Mouse (Mus musculus) left cerebral cortex, postnatal 4 days (tissue): ENCODE measurements around the gene Kiz. TPM values are rescaled to one million over a fixed set of nuclear protein-coding genes. Genes with fewer than 3 reads are reported as not detected.
A peak's percentile ranks its signal among the peaks of the same experiment; 100 is the strongest.

ENCODE experiments used
- DNase-seq: peaks from one replicate; pipeline ENCODE4 v3.0.0-alpha.2; 2022
- intact Hi-C: fragments of 180-260 bp; cut with DNase I; formaldehyde crosslinking; loops from one replicate; pipeline ENCODE4 v1.15.1; 2025
- total RNA-seq, 2 experiments: library from RNA; stranded (reverse); gene quantifications; 2 replicates each; pipeline ENCODE4 v1.2.3; 2021

Gene Kiz
- total RNA-seq, 2 experiments from 2014 or later: 10.3 to 12.3 TPM

DNA sequence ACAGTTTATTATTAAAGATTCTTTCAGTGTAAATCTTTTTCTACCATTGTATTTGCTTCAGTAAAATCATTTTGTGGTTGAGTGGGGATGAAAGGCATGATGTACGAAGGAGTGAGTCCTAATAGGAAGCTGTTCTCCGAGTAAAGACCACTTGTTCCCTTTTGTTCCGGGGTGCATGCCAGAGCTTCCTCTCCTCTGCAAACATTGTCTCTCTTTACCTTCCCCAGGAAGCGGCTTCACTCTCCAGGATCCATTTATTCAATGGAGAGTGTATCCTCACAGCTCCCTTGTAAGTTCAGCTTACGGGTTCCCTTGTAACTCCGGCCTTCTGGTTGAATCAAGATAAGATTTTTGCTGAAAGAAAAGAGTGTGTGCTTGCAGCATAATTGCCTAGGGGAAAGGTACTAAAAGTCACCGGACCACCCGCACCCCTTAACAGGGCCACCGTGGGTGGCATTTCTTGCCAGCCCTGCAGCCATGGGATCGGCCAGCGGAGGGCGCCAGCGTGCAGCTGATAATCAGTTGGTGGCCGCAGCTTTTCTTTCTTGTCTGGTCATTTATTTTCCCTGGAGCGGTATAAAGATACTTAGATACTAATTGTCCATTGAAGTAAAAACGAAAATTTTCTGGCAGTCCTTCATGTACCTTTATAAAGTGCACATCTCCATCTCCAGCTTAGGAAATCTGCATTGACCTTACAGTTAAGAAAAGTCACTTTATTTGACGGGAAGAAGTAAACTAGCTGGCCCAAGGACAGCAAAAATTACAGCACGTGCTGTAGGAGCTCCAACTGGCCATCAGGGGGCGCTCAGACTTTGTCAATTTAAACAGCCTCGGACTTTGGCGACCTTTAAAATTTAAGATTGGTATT is 103.5 kb downstream of the Kiz start:
- DNase-seq: peak; percentile 89
- intact Hi-C loops: loop anchor here (2.0 to 10.0 kb wide), 2 partner anchors 220 to 324 kb away; no protein-coding TSS in a partner anchor

DNA sequence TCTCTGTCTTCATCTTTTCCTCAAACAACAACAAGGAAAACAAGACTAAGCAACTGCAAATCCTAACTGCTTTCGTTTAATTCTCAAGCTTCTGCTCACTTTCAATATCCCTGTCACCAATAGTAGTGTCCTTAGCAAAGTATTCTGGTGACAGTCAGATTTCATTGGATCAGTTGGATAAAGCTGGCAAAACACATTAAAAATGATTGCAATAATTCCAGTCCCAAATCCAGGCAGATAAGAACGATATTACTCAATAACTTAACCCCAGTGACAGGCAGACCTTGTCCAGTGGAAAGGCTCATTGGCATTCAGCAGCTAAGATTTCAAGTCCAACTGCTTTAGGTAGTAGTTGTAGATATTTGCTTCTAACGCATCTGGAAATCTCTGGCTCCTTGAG is 119.4 kb downstream of the Kiz start:
- no peak for DNase-seq
- intact Hi-C loops: no loop called here

GRCm38 (mm10) chr2:146975453-146976028 is 119.9 kb downstream of the Kiz start:
- peak; percentile 14 for DNase-seq

DNA sequence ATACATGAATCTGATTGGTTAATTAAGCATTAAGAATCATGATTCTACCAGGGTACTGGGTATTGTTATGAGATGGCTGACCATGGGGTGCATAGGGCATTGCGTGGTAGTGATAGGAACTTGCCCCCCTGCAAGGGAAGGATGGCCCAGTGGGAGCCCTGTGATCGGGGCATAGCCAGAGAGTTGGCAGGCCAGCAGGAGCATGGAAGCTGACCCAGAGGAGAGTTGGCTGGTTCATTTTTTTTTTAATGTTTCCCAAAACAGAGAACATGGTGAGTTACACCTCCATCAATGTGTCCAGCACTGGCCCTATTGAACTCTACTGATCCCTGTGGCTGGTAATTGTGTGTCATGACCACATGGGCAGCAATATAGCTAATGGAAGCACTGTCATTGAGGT is 127.1 kb downstream of the Kiz start:
- intact Hi-C loops: no loop called here
- DNase-seq: no peak

More at GRCm38 (mm10) chr2:146975453-146976028, 119.9 kb downstream of the Kiz start:
- intact Hi-C loops: no loop called here

DNA sequence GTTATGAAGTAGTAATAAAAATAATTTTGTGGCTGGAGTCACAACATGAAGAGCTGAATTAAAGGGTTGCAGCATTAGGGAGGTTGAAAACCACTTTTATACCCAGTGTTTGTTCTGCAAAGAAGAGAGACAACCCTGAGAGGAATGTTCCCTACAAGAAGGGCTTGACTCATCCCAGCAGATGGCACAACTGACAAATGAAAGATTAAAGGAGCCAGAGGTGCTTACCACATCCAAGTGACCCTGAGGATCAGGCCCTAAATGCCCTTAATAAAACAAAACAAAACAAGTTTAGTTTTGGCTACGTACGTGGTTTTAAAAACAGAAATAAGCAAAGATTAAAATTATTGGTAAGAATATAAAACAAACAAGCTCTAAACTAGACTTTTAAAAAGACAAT is 129.2 kb downstream of the Kiz start:
- DNase-seq: no peak
- intact Hi-C loops: no loop called here

GRCm38 (mm10) chr2:146985807-146986206 is 130.1 kb downstream of the Kiz start:
- DNase-seq: no peak
- intact Hi-C loops: no loop called here

- intact Hi-C loops: no loop called here
Observed at GRCm38 (mm10) chr2:146986429-146986828, 130.8 kb downstream of the Kiz start.

GRCm38 (mm10) chr2:147007265-147007664 is 151.6 kb downstream of the Kiz start:
- no peak for DNase-seq
- intact Hi-C loops: no loop called here

More at GRCm38 (mm10) chr2:146986429-146986828, 130.8 kb downstream of the Kiz start:
- DNase-seq: no peak

DNA sequence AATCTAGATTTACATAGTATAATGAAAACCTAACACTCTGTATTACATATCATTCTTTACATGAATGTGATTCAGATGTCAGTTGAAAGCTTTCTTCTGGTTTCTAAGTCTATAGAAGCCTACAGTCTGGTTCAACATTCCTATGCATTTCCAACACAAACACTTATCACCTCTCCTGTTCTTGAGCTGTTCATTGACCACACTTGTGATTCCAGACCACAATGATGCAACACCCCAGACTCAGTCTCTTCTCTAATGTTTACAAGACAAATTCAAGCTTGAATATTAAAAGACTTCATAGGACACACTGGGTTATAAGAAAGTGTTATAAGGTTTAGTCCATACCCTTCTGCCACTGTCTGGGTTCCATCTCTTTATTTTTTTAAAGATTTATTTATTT is 153.4 kb downstream of the Kiz start:
- intact Hi-C loops: no loop called here
- DNase-seq: no peak

DNA sequence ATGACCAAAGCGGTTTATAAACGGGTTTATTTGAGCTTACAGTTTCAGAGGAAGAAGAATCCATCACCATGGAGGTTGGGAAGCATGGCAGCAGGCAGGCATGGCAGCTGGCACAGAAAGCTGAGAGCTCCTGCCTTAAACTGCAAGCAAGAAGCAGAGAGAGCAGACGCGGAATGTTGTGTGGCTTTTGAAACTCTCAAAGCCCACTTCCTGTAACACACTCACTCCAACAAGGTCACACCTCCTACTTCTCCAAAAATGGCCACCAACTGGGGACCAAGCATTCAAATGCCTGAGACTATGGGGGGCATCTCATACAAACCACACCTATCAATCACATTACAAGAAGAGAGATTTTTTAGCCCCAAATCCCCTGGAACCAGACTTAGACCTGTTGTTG is 154.5 kb downstream of the Kiz start:
- no peak for DNase-seq
- intact Hi-C loops: no loop called here

- no peak for DNase-seq
- intact Hi-C loops: no loop called here
Observed at GRCm38 (mm10) chr2:147010952-147011351, 155.3 kb downstream of the Kiz start.

DNA sequence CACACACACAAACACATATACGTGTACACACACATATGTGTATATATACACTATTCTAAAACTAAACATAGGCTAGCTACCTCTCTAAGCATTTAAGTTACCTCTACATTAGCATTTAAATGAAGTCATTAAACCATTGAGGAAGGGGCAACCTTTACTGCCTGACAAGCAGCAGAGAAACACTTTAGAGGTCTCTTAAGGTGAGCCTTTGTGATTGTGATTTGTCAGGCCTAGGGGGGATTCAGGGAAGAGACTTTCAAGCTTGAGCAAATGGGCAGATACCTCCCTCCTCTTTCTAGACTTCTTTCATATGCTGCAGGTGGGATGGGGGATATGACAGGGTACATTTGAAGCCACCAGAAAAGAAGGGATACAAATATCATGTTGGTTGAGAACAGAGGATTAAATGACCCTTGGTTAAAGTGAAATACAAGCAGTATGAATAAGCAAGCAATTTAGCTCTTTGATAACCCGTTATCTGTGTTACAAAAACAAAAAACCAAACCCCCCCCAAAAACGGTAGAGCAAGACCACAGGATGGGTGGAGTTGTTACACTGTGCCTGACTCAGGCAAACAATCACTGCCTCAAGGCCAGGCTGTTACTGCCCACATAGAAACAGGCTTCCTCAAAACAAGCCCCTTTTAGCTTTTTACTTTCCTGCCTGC is 155.9 kb downstream of the Kiz start:
- intact Hi-C loops: no loop called here
- DNase-seq: no peak

DNA sequence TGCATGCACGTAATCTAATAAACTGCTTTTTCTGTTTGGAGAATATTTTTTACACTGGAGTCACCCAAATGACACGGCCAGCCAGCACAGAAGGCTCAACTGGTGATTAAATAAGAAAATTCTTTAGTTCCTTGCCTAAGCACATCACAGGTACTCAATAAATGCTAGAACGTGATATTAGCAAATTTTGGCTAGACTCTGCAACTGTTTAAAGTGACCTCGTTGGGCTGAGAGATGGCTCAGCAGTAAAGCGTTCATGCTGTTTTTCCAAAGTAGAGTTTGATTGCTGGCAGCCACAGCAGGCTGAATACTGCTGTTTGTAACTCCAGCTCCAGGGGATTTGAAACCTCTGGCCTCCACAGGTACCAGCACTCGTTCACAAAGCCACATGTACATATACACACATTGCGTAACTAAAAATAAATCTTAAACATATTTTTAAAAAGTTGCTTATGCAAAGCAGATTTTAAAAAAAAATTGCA is 156.5 kb downstream of the Kiz start:
- DNase-seq: no peak
- intact Hi-C loops: no loop called here

GRCm38 (mm10) chr2:147012623-147013184 is 157.0 kb downstream of the Kiz start, which contains the start of gene Xrn2:
Gene Xrn2 (plus strand): TSS chr2:147012996.
- DNase-seq: peak; percentile 98
- intact Hi-C loops: no loop called here

GRCm38 (mm10) chr2:147013194-147013969 is 157.7 kb downstream of the Kiz start:
- DNase-seq: peak; percentile 83
- intact Hi-C loops: no loop called here

GRCm38 (mm10) chr2:147014101-147014886 is 158.6 kb downstream of the Kiz start:
- no peak for DNase-seq
- intact Hi-C loops: no loop called here
